Mouse (Mus musculus): ENCODE results near the gene Tmem223. TPM values are rescaled to one million over a fixed set of nuclear protein-coding genes. Genes with fewer than 3 reads are reported as not detected.
A peak's percentile ranks its signal among the peaks of the same experiment; 100 is the strongest.

Gene Tmem223
- polyA plus RNA-seq, 1 experiment from 2014 or later, result 117 TPM

GRCm38 (mm10) chr19:8788521-8788920 is 17.7 kb downstream of the Tmem223 start:
- H3K9me3 ChIP-seq (ENCODE audit: control insufficient read depth, low read length), result no peaks in the 10 kb centered on the region
- ATAC-seq (ENCODE audit: low FRiP score, low TSS enrichment), result no peak
- no peak overlapping the region for H3K9ac ChIP-seq (ENCODE audit: low read length)
- H3K27ac ChIP-seq (replicated peaks), result no peak overlapping the region
- no peak overlapping the region for H3K4me2 ChIP-seq (replicated peaks; ENCODE audit: low read depth)
- peaks cover 4% of the 10 kb centered on the region; the same call in 1 of the 2 replicates for H3K36me3 ChIP-seq (ENCODE audit: control insufficient read depth, insufficient read depth, low read length)
- H3K4me3 ChIP-seq (ENCODE audit: low read depth, low read length), result no peak overlapping the region
- WGBS, result 21% methylated on average over 3 of the region's 3 CpGs
- no peaks in the 10 kb centered on the region for H3K4me1 ChIP-seq (replicated peaks; ENCODE audit: control insufficient read depth, insufficient read depth)
- no peaks in the 10 kb centered on the region for H3K27me3 ChIP-seq (ENCODE audit: control insufficient read depth, insufficient read depth, low read length)
- DNase-seq (ENCODE audit: low spot score), result no peak
- TF ChIP-seq EP300 (optimal IDR thresholded peaks at IDR 0.05) (no peak), CTCF (IDR thresholded peaks at IDR 0.05; ENCODE audit: low read depth) (no peak)

- no peaks in the 10 kb centered on the region for H3K27me3 ChIP-seq (ENCODE audit: control insufficient read depth, insufficient read depth, low read length)
- WGBS, result 28% methylated on average over 1 of the region's 1 CpGs
- no peaks in the 10 kb centered on the region for H3K4me1 ChIP-seq (replicated peaks; ENCODE audit: control insufficient read depth, insufficient read depth)
- DNase-seq (ENCODE audit: low spot score) (no peak), ATAC-seq (ENCODE audit: low FRiP score, low TSS enrichment) (no peak)
- no peaks in the 10 kb centered on the region for H3K9me3 ChIP-seq (ENCODE audit: control insufficient read depth, low read length)
- no peak overlapping the region for H3K4me2 ChIP-seq (replicated peaks; ENCODE audit: low read depth)
- peaks cover 9% of the 10 kb centered on the region for H3K36me3 ChIP-seq (ENCODE audit: control insufficient read depth, insufficient read depth, low read length)
- no peak overlapping the region for H3K9ac ChIP-seq (ENCODE audit: low read length)
- TF ChIP-seq CTCF (IDR thresholded peaks at IDR 0.05; ENCODE audit: low read depth) (no peak), EP300 (optimal IDR thresholded peaks at IDR 0.05) (no peak)
- H3K27ac ChIP-seq (replicated peaks), result no peak overlapping the region
- H3K4me3 ChIP-seq (ENCODE audit: low read depth, low read length), result no peak overlapping the region
Measured at GRCm38 (mm10) chr19:8789171-8789570, 18.4 kb downstream of the Tmem223 start.

- Histone ChIP-seq H3K9me3 (ENCODE audit: control insufficient read depth, low read length) (no peaks in the 10 kb centered on the region), H3K27ac (replicated peaks) (no peak overlapping the region), H3K4me3 (ENCODE audit: low read depth, low read length) (no peak overlapping the region), H3K36me3 (ENCODE audit: control insufficient read depth, insufficient read depth, low read length) (peaks cover 9% of the 10 kb centered on the region), H3K27me3 (ENCODE audit: control insufficient read depth, insufficient read depth, low read length) (no peaks in the 10 kb centered on the region), H3K9ac (ENCODE audit: low read length) (no peak overlapping the region), H3K4me2 (replicated peaks; ENCODE audit: low read depth) (no peak overlapping the region), H3K4me1 (replicated peaks; ENCODE audit: control insufficient read depth, insufficient read depth) (no peaks in the 10 kb centered on the region)
- no peak for ATAC-seq (ENCODE audit: low FRiP score, low TSS enrichment)
- 77% methylated on average over 7 of the region's 7 CpGs for WGBS
- TF ChIP-seq EP300 (optimal IDR thresholded peaks at IDR 0.05) (no peak), CTCF (IDR thresholded peaks at IDR 0.05; ENCODE audit: low read depth) (no peak)
- DNase-seq (ENCODE audit: low spot score), result no peak
Measured at GRCm38 (mm10) chr19:8790171-8790570, 19.4 kb downstream of the Tmem223 start.

- peak; percentile 12 for TF ChIP-seq EP300 (optimal IDR thresholded peaks at IDR 0.05)
- TF ChIP-seq CTCF (IDR thresholded peaks at IDR 0.05; ENCODE audit: low read depth), result no peak
- WGBS, result 1% methylated on average over 25 of the region's 25 CpGs
- H3K27me3 ChIP-seq (ENCODE audit: control insufficient read depth, insufficient read depth, low read length), result no peaks in the 10 kb centered on the region
Measured at GRCm38 (mm10) chr19:8798264-8798946, 27.6 kb downstream of the Tmem223 start, which contains the start of gene Polr2g. TSS of gene Polr2g (minus strand) at chr19:8798577.

GRCm38 (mm10) chr19:8798947-8799315 is 28.1 kb downstream of the Tmem223 start:
- no peaks in the 10 kb centered on the region for H3K27me3 ChIP-seq (ENCODE audit: control insufficient read depth, insufficient read depth, low read length)
- DNase-seq (ENCODE audit: low spot score) (no peak), ATAC-seq (ENCODE audit: low FRiP score, low TSS enrichment) (no peak)
- peaks cover under 1% of the 10 kb centered on the region; the same call in 1 of the 2 replicates for H3K36me3 ChIP-seq (ENCODE audit: control insufficient read depth, insufficient read depth, low read length)
- H3K9me3 ChIP-seq (ENCODE audit: control insufficient read depth, low read length), result no peaks in the 10 kb centered on the region
- no peak overlapping the region for H3K4me2 ChIP-seq (replicated peaks; ENCODE audit: low read depth)
- H3K4me3 ChIP-seq (ENCODE audit: low read depth, low read length), result peak overlapping the region; percentile 71; the same call in 1 of the 2 replicates
- TF ChIP-seq EP300 (optimal IDR thresholded peaks at IDR 0.05) (no peak), CTCF (IDR thresholded peaks at IDR 0.05; ENCODE audit: low read depth) (peak; percentile 20; the same call in 1 of the 2 replicates)
- H3K9ac ChIP-seq (ENCODE audit: low read length), result no peak overlapping the region
- H3K27ac ChIP-seq (replicated peaks), result peak overlapping the region; percentile 53; the same call in 1 of the 2 replicates
- 0 out of 2 replicates have a peak, but pooled peaks cover 3% of the 10 kb centered on the region for H3K4me1 ChIP-seq (replicated peaks; ENCODE audit: control insufficient read depth, insufficient read depth)

More at GRCm38 (mm10) chr19:8798264-8798946, 27.6 kb downstream of the Tmem223 start, which contains the start of gene Polr2g:
- H3K27ac ChIP-seq (replicated peaks), result peak within 1 kb of the TSS; percentile 83
- H3K9ac ChIP-seq (ENCODE audit: low read length), result peak within 1 kb of the TSS; percentile 73
- DNase-seq (ENCODE audit: low spot score) (peak; percentile 90), ATAC-seq (ENCODE audit: low FRiP score, low TSS enrichment) (peak; percentile 82)
- H3K4me1 ChIP-seq (replicated peaks; ENCODE audit: control insufficient read depth, insufficient read depth), result 0 out of 2 replicates have a peak, but pooled peaks cover 3% of the 10 kb centered on the region
- peak within 1 kb of the TSS; percentile 60 for H3K4me2 ChIP-seq (replicated peaks; ENCODE audit: low read depth)
- no peaks in the 10 kb centered on the region for H3K9me3 ChIP-seq (ENCODE audit: control insufficient read depth, low read length)
- peaks cover 5% of the 10 kb centered on the region for H3K36me3 ChIP-seq (ENCODE audit: control insufficient read depth, insufficient read depth, low read length)
- H3K4me3 ChIP-seq (ENCODE audit: low read depth, low read length), result peak within 1 kb of the TSS; percentile 71
